Mouse (Mus musculus): ENCODE results near the gene Pofut2.

Pofut2 gene

GRCm38 (mm10) chr10:77252790-77253189, 6.2 kb upstream of the Pofut2 start:
- in situ Hi-C loops (cut with MboI; ENCODE audit: low pct_unique_long_range_greater_than_20kb in 1 of 2, low sequenced_read_pairs in 2 of 2, unreplicated experiment in 1 of 2): loop anchor here (5.0 kb wide), 1 partner anchor 120 kb away; no protein-coding TSS in a partner anchor

- in situ Hi-C loops (cut with MboI; ENCODE audit: low pct_unique_long_range_greater_than_20kb in 1 of 2, low sequenced_read_pairs in 2 of 2, unreplicated experiment in 1 of 2): no loop called here
Measured at GRCm38 (mm10) chr10:77255231-77255630, 3.8 kb upstream of the Pofut2 start.

- in situ Hi-C loops (cut with MboI; ENCODE audit: low pct_unique_long_range_greater_than_20kb in 1 of 2, low sequenced_read_pairs in 2 of 2, unreplicated experiment in 1 of 2): no loop called here
Measured at GRCm38 (mm10) chr10:77255676-77256075, 3.3 kb upstream of the Pofut2 start.

- in situ Hi-C loops (cut with MboI; ENCODE audit: low pct_unique_long_range_greater_than_20kb in 1 of 2, low sequenced_read_pairs in 2 of 2, unreplicated experiment in 1 of 2): no loop called here
Measured at GRCm38 (mm10) chr10:77258041-77258590, 902 bp upstream of the Pofut2 start.

- in situ Hi-C loops (cut with MboI; ENCODE audit: low pct_unique_long_range_greater_than_20kb in 1 of 2, low sequenced_read_pairs in 2 of 2, unreplicated experiment in 1 of 2): no loop called here
Measured at GRCm38 (mm10) chr10:77260166-77260875, 1.3 kb downstream of the Pofut2 start.

GRCm38 (mm10) chr10:77266281-77266680, 7.3 kb downstream of the Pofut2 start:
- in situ Hi-C loops (cut with MboI; ENCODE audit: low pct_unique_long_range_greater_than_20kb in 1 of 2, low sequenced_read_pairs in 2 of 2, unreplicated experiment in 1 of 2): no loop called here

- in situ Hi-C loops (cut with MboI; ENCODE audit: low pct_unique_long_range_greater_than_20kb in 1 of 2, low sequenced_read_pairs in 2 of 2, unreplicated experiment in 1 of 2): no loop called here
Measured at GRCm38 (mm10) chr10:77267027-77267426, 8.0 kb downstream of the Pofut2 start.

- in situ Hi-C loops (cut with MboI; ENCODE audit: low pct_unique_long_range_greater_than_20kb in 1 of 2, low sequenced_read_pairs in 2 of 2, unreplicated experiment in 1 of 2): no loop called here
Measured at GRCm38 (mm10) chr10:77269129-77269528, 10.1 kb downstream of the Pofut2 start.

GRCm38 (mm10) chr10:77272980-77273730, 14.1 kb downstream of the Pofut2 start:
- in situ Hi-C loops (cut with MboI; ENCODE audit: low pct_unique_long_range_greater_than_20kb in 1 of 2, low sequenced_read_pairs in 2 of 2, unreplicated experiment in 1 of 2): no loop called here

GRCm38 (mm10) chr10:77273798-77274197, 14.8 kb downstream of the Pofut2 start:
- in situ Hi-C loops (cut with MboI; ENCODE audit: low pct_unique_long_range_greater_than_20kb in 1 of 2, low sequenced_read_pairs in 2 of 2, unreplicated experiment in 1 of 2): no loop called here

- in situ Hi-C loops (cut with MboI; ENCODE audit: low pct_unique_long_range_greater_than_20kb in 1 of 2, low sequenced_read_pairs in 2 of 2, unreplicated experiment in 1 of 2): loop anchor here (10.0 to 25.0 kb wide), 2 partner anchors 205 to 233 kb away; partner anchors contain the start of gene Fam207a (in 1 of the 2)
Measured at GRCm38 (mm10) chr10:77282085-77282484, 23.1 kb downstream of the Pofut2 start.

GRCm38 (mm10) chr10:77282822-77283221, 23.8 kb downstream of the Pofut2 start:
- in situ Hi-C loops (cut with MboI; ENCODE audit: low pct_unique_long_range_greater_than_20kb in 1 of 2, low sequenced_read_pairs in 2 of 2, unreplicated experiment in 1 of 2): loop anchor here (10.0 to 25.0 kb wide), 2 partner anchors 204 to 232 kb away; partner anchors contain the start of gene Fam207a (in 1 of the 2)

- in situ Hi-C loops (cut with MboI; ENCODE audit: low pct_unique_long_range_greater_than_20kb in 1 of 2, low sequenced_read_pairs in 2 of 2, unreplicated experiment in 1 of 2): loop anchor here (10.0 to 25.0 kb wide), 2 partner anchors 202 to 230 kb away; partner anchors contain the start of gene Fam207a (in 1 of the 2)
Measured at GRCm38 (mm10) chr10:77284832-77285231, 25.8 kb downstream of the Pofut2 start.

GRCm38 (mm10) chr10:77287626-77288025, 28.6 kb downstream of the Pofut2 start:
- in situ Hi-C loops (cut with MboI; ENCODE audit: low pct_unique_long_range_greater_than_20kb in 1 of 2, low sequenced_read_pairs in 2 of 2, unreplicated experiment in 1 of 2): loop anchor here (10.0 to 25.0 kb wide), 2 partner anchors 200 to 227 kb away; partner anchors contain the start of gene Fam207a (in 1 of the 2)

GRCm38 (mm10) chr10:77288639-77289195, 29.7 kb downstream of the Pofut2 start:
- in situ Hi-C loops (cut with MboI; ENCODE audit: low pct_unique_long_range_greater_than_20kb in 1 of 2, low sequenced_read_pairs in 2 of 2, unreplicated experiment in 1 of 2): loop anchor here (10.0 to 25.0 kb wide), 2 partner anchors 199 to 226 kb away; partner anchors contain the start of gene Fam207a (in 1 of the 2)

GRCm38 (mm10) chr10:77289559-77289958, 30.5 kb downstream of the Pofut2 start:
- in situ Hi-C loops (cut with MboI; ENCODE audit: low pct_unique_long_range_greater_than_20kb in 1 of 2, low sequenced_read_pairs in 2 of 2, unreplicated experiment in 1 of 2): loop anchor here (10.0 to 25.0 kb wide), 2 partner anchors 198 to 225 kb away; partner anchors contain the start of gene Fam207a (in 1 of the 2)

GRCm38 (mm10) chr10:77290624-77291366, 31.8 kb downstream of the Pofut2 start:
- in situ Hi-C loops (cut with MboI; ENCODE audit: low pct_unique_long_range_greater_than_20kb in 1 of 2, low sequenced_read_pairs in 2 of 2, unreplicated experiment in 1 of 2): loop anchor here in 1 of 2 experiments (25.0 kb wide), 1 partner anchor 197 kb away; no protein-coding TSS in a partner anchor

- in situ Hi-C loops (cut with MboI; ENCODE audit: low pct_unique_long_range_greater_than_20kb in 1 of 2, low sequenced_read_pairs in 2 of 2, unreplicated experiment in 1 of 2): loop anchor here in 1 of 2 experiments (25.0 kb wide), 1 partner anchor 193 kb away; no protein-coding TSS in a partner anchor
Measured at GRCm38 (mm10) chr10:77294691-77295090, 35.7 kb downstream of the Pofut2 start.
